Mouse (Mus musculus): ENCODE data around the gene Skil. TPM values are rescaled to one million over a fixed set of nuclear protein-coding genes. Genes with fewer than 3 reads are reported as not detected.
A peak's percentile ranks its signal among the peaks of the same experiment; 100 is the strongest.
"Not testable (repeated sequence)": the region's sequence is repeated elsewhere in the genome, so short reads cannot be mapped to it uniquely, and the experiment has no call there.

The Skil gene
- total RNA-seq, 2 experiments from 2014 or later: 24.3 to 34.4 TPM

GRCm38 (mm10) chr3:31123098-31123497, 28.2 kb downstream of the Skil start:
- no peak for DNase-seq (ENCODE audit: low spot score in 2 of 2)

- no peak for DNase-seq (ENCODE audit: low spot score in 2 of 2)
Measured at GRCm38 (mm10) chr3:31126303-31126702, 31.4 kb downstream of the Skil start.

GRCm38 (mm10) chr3:31126848-31127247, 32.0 kb downstream of the Skil start:
- peak in 1 of 2 experiments; percentile 50 for DNase-seq (ENCODE audit: low spot score in 2 of 2)

GRCm38 (mm10) chr3:31129766-31130165, 34.9 kb downstream of the Skil start:
- DNase-seq (ENCODE audit: low spot score in 2 of 2): no peak

GRCm38 (mm10) chr3:31133664-31134063, 38.8 kb downstream of the Skil start:
- no peak for DNase-seq (ENCODE audit: low spot score in 2 of 2)

DNA sequence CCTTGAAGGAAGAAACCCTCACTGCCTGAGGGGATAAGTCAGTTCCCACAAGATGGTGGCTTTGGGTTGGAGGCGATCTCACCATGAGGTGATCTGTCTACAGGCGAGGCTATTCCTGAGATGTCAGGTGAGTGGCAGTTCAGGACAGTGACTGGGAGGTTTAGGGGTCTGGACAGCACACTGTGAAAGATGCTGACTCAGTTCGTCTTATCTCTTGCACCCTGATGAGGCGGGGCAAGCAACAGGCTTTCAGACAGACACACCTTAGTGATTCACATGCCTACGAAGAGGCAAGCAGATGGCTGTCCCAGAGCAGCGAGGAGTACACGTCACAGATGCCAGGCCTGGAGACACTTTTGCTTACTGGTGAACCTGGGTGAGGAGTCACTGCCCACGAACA, 39.4 kb downstream of the Skil start:
- DNase-seq (ENCODE audit: low spot score in 2 of 2): no peak

- DNase-seq (ENCODE audit: low spot score in 2 of 2): no peak
Measured at GRCm38 (mm10) chr3:31134696-31135095, 39.8 kb downstream of the Skil start.

- not testable (repeated sequence) for DNase-seq (ENCODE audit: low spot score in 2 of 2)
Measured at GRCm38 (mm10) chr3:31136591-31136990, 41.7 kb downstream of the Skil start.

DNA sequence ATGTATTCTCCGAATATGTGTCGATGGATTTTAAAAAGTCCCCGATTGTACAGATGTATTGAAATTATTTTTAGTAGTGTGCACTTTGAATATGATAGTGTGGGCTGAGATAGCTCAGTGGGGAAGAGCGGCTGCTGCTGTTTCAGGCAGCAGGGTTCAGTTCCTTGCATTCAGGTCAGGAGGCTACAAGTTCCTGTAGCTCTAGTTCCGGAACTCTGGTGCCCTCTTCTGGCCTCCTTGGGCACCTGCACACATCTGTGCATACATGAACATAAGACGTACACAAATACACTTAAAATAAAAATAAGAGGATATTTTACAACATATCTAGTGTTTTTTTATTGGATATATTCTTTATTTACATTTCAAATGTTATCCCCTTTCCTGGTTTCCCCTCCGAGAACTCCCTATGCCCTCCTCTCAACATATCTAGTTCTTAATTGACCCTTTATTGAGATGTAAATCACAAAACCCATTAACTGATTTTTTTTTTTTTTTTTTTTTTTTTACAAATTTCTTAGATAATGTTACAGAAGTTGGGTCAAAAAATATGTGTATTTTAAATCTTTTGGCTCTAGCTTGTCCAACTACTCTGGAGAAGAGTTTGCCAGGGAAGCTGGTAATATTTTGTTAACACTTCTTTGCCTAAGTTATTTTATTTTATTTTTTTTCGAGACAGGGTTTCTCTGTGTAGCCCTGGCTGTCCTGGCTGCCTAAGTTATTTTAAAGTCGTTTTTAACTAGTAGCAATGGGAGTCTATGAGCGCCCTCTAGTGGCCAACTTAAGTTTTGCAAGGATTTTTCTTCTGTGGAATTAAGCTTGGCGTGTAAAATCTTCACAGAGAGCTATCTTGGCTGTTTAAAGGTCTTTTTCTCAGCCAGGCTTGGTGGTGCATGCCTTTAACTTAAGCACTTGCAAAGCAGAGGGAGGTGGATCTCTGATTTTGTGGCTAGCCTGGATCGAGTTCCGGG, 43.9 kb downstream of the Skil start:
- peak; percentile 70 to 76 for DNase-seq (ENCODE audit: low spot score in 2 of 2)

- DNase-seq (ENCODE audit: low spot score in 2 of 2): no peak
Measured at GRCm38 (mm10) chr3:31141621-31142020, 46.8 kb downstream of the Skil start.

- DNase-seq (ENCODE audit: low spot score in 2 of 2): not testable (repeated sequence)
Measured at GRCm38 (mm10) chr3:31145222-31145621, 50.4 kb downstream of the Skil start.

- DNase-seq (ENCODE audit: low spot score in 2 of 2): peak; percentile 56 to 62
Measured at GRCm38 (mm10) chr3:31145641-31146290, 50.9 kb downstream of the Skil start.

DNA sequence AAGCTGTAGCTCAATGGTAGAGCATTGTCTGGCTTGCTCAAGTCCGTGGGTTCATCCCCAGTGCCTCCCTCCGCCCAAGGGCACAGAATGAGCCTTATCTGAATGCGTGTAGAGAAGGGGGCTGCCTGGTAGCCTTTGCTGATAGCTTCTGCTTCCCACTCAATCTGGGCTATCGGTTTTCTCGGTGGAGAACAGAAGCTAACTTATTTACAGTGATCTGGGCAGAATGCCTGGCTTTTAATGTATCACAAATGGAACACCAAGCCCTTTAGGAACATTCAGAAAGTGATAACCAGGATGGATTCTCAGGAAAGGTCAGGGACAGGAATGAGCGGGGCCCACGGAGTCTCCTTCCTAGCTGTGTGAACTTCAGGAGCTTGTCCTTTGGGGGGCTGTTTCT, 53.7 kb downstream of the Skil start:
- no peak for DNase-seq (ENCODE audit: low spot score in 2 of 2)

- peak; percentile 45 to 46 for DNase-seq (ENCODE audit: low spot score in 2 of 2)
Measured at GRCm38 (mm10) chr3:31149706-31150105, 54.8 kb downstream of the Skil start, which contains the start of gene Cldn11. Cldn11 (plus strand) TSS chr3:31149920.

DNA sequence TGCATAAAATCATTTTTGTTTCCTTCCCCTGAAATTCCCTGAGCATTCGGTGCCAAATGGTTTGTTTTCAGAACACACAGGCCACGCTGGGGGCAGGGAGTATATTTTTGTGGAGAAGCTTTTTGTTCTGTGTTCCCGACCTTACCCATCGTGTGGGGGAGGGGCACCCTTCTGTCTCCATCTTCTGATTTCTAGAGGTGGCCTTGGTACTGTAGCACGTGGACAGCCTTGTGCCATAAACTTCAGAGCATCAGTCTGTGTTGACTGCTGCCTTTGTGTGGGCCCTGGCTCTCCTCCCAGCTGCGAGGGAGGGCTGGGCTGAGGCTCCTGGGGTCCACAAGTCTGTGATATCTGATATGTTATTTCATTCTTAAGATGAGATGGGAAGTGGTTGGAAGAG, 57.2 kb downstream of the Skil start:
- DNase-seq (ENCODE audit: low spot score in 2 of 2): no peak

GRCm38 (mm10) chr3:31156126-31156525, 61.3 kb downstream of the Skil start:
- no peak for DNase-seq (ENCODE audit: low spot score in 2 of 2)

- DNase-seq (ENCODE audit: low spot score in 2 of 2): no peak
Measured at GRCm38 (mm10) chr3:31157776-31158175, 62.9 kb downstream of the Skil start.

- DNase-seq (ENCODE audit: low spot score in 2 of 2): no peak
Measured at GRCm38 (mm10) chr3:31160046-31160445, 65.2 kb downstream of the Skil start.

DNA sequence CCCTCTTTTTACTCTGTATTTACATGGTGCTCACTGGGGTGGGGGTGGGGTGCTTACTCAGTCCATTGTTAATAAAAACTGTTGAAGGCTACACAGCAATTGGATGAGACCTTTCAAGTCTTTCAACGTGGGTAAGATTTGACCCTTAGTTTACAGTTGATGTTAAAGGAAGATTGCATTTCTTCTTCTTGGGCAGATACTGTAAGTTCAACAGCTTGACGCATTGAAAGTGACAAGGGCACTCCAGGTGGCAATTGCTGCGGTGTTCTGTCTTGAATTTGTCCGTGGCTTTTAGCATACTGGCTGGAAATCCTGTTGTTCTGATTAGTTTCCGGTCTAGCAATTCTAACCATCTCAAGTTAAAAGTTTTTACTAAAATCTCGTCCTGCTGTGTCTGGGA, 66.5 kb downstream of the Skil start:
- no peak for DNase-seq (ENCODE audit: low spot score in 2 of 2)

- no peak for DNase-seq (ENCODE audit: low spot score in 2 of 2)
Measured at GRCm38 (mm10) chr3:31162860-31163259, 68.0 kb downstream of the Skil start.

DNA sequence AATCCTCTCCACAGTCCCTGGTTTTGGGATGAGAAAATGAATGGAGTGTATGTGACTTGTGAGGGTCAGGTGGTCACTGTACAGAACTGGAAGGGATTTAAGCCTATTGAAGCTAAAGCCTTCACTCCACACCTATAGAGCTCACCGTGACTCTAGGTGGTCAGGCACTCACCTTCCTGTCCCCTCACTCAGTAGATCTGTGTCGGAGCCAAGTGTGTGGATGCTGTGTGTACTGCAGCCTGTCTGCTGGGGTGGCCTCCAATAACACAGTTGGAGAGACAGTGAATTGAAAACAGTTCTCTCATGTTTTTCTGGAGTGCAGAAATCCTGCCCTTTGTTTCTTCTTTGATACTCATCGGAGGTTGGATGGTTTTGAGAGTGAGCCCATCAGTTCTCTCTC, 70.9 kb downstream of the Skil start:
- DNase-seq (ENCODE audit: low spot score in 2 of 2): no peak

GRCm38 (mm10) chr3:31166365-31166871, 71.6 kb downstream of the Skil start:
- no peak for DNase-seq (ENCODE audit: low spot score in 2 of 2)
